In the genomic region with DNA sequence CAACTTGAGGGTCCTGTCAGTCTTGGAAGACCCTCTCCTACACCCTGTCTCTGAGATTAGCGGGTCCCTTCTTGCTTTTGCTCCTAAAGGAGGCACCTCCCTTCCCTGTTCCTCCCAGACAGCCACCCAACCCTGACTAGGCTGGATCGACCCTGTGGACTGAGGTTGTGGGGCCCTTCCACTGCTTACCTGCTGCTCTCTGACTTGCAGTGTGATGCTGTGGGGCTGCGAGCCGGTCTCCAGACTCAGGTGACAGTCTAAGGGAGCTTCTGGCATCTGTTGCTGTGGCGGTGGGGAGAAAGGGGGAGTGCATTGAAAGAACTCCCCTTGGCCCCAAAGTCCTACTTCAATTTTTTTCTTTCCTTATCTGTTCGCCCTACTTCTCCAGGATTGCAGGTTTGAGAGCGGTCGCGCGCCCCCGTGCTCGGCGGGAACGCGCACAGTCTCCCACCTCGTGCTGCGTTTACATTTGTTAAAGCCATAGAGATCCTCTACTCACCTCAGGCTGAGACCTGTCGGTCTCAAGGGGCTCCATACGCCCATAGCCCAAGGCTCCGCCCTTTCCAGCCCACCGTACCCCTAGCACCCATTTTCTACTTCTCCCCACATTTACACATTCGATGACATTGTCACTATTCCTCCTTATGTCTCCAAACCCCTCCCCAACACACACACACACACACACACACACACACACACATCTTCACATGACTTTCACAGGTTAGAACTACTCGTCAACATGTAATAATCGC, we compare ENCODE assay signal across 10 mouse cellular contexts. TPM values are rescaled to one million over a fixed set of nuclear protein-coding genes. Genes with fewer than 3 reads are reported as not detected.
DNase-seq lines count a peak whose midpoint lies in the region; ATAC-seq and TF ChIP-seq lines count a peak whose summit lies in the region.
"Had no signal": no experiment of that assay in that cellular context is flagged by ENCODE, and none has a peak within 500 bp of the region (broad histone marks: within the 10 kb centered on the region; RNA-seq: fewer than 3 reads in every experiment).

No protein-coding gene starts in this region.

- ATAC-seq in forebrain, embryonic 13.5 days: no peak
- no peak for ATAC-seq in granulocyte monocyte progenitor cell, adult 5-6 weeks (replicated peaks; ENCODE audit: poor library complexity, severe bottlenecking)
- ATAC-seq: Patski had no signal

- H3K36me3 ChIP-seq in forebrain, embryonic 13.5 days (ENCODE audit: poor library complexity, severe bottlenecking): peaks cover 20% of the 10 kb centered on the region; the same call in 1 of the 2 replicates

- peaks cover 76% of the 10 kb centered on the region for H3K27me3 ChIP-seq in forebrain, embryonic 13.5 days
- no peaks in the 10 kb centered on the region for H3K27me3 ChIP-seq in cerebellum, adult 2 months (ENCODE audit: control insufficient read depth, insufficient read depth, low read length)
- H3K27me3 ChIP-seq: Patski had no signal

- peak; percentile 45 to 55 for DNase-seq in left cerebral cortex, postnatal 25 days (ENCODE audit: low spot score in 2 of 2)
- no peak for DNase-seq in left cerebral cortex, postnatal 4 days
- DNase-seq in layer of hippocampus, postnatal 36 days: peak; percentile 45 to 50
- peak; percentile 35 for DNase-seq in right cerebral cortex, postnatal 14 days
- no peak for DNase-seq in kidney, postnatal 25 days
- no peak for DNase-seq in cerebellum, adult 2 months

- peak overlapping the region; percentile 75 for H3K9ac ChIP-seq in forebrain, embryonic 13.5 days

- H3K9me3 ChIP-seq in forebrain, embryonic 13.5 days (replicated peaks): no peaks in the 10 kb centered on the region

- no peak for TF ChIP-seq POLR2A in cerebellum, adult 2 months (IDR thresholded peaks at IDR 0.05; ENCODE audit: borderline replicate concordance, insufficient read depth, low read length)

- TF ChIP-seq CTCF in cerebellum, adult 2 months (IDR thresholded peaks at IDR 0.05; ENCODE audit: borderline replicate concordance, insufficient read depth, low read depth, low read length): no peak

- peaks cover 84% of the 10 kb centered on the region for H3K4me1 ChIP-seq in forebrain, embryonic 13.5 days
- peaks cover 11% of the 10 kb centered on the region for H3K4me1 ChIP-seq in cerebellum, adult 2 months (ENCODE audit: control insufficient read depth, insufficient read depth, low read length)

- H3K4me3 ChIP-seq in forebrain, embryonic 13.5 days: peak overlapping the region; percentile 44
- no peak overlapping the region for H3K4me3 ChIP-seq in cerebellum, adult 2 months (replicated peaks; ENCODE audit: insufficient read depth, low read depth, low read length)

- peak overlapping the region; percentile 75 for H3K4me2 ChIP-seq in forebrain, embryonic 13.5 days

- 1% methylated on average over 24 of the region's 24 CpGs for WGBS in forebrain, embryonic 13.5 days
- 17% methylated on average over 24 of the region's 24 CpGs for WGBS in cerebellum, adult 2 months

- H3K27ac ChIP-seq in forebrain, embryonic 13.5 days: peak overlapping the region; percentile 93
- H3K27ac ChIP-seq in cerebellum, adult 2 months (ENCODE audit: insufficient read depth, low read length): no peak overlapping the region

- intact Hi-C loops in left cerebral cortex, postnatal 25 days (cut with DNase I): loop anchor here (2.0 to 10.0 kb wide), 2 partner anchors 90 to 266 kb away; no protein-coding TSS in a partner anchor
- intact Hi-C loops in left cerebral cortex, postnatal 4 days (cut with DNase I): loop anchor here (5.0 kb wide), 1 partner anchor 149 kb away; no protein-coding TSS in a partner anchor

RNA-seq across cellular contexts. Expression of a gene that starts 2.8 kb away (rescaled TPM):
- 10 to 100 TPM; 14.9 to 15.2 TPM for total RNA-seq in left cerebral cortex, postnatal 25 days (2021)
- 10 to 100 TPM; 18.6 to 19.3 TPM for total RNA-seq in left cerebral cortex, postnatal 4 days (2021)
- polyA plus RNA-seq in forebrain, embryonic 13.5 days (2015; fragmentation: Nextera tagmentation; extraction: Ambion mirVana): 10.0 and 11.2 TPM in 2 replicates
- 10 to 100 TPM; 11.5 to 14.5 TPM for total RNA-seq in layer of hippocampus, postnatal 36 days (2021)
- 0.17 TPM in 1 of 2 replicates, not detected in the other for total RNA-seq in granulocyte monocyte progenitor cell, adult 5-6 weeks (2014; fragmentation: Nextera tagmentation)
- total RNA-seq in granulocyte monocyte progenitor cell, adult 5-6 weeks (2017): not detected in 2 replicates
- polyA plus RNA-seq in cerebellum, adult 2 months (2012; rRNA removed): 6.4 and 12.2 TPM in 2 replicates
- total RNA-seq: neutrophil, adult 5-6 weeks had no signal

RNA-seq across cellular contexts. Expression of a gene that starts 2.9 kb away (rescaled TPM):
- 10 to 100 TPM; 72.2 to 76.7 TPM for total RNA-seq in left cerebral cortex, postnatal 25 days (2021)
- total RNA-seq in left cerebral cortex, postnatal 4 days (2021): 100 to 1,000 TPM; 328 to 363 TPM
- 50.1 and 56.9 TPM in 2 replicates for polyA plus RNA-seq in forebrain, embryonic 13.5 days (2015; fragmentation: Nextera tagmentation; extraction: Ambion mirVana)
- 100 to 1,000 TPM; 134 to 145 TPM for total RNA-seq in layer of hippocampus, postnatal 36 days (2021)
- total RNA-seq in granulocyte monocyte progenitor cell, adult 5-6 weeks (2014; fragmentation: Nextera tagmentation): not detected in 2 replicates
- total RNA-seq in granulocyte monocyte progenitor cell, adult 5-6 weeks (2017): not detected in 2 replicates
- 1.1 and 1.6 TPM in 2 replicates for polyA plus RNA-seq in cerebellum, adult 2 months (2012; rRNA removed)

RNA-seq across cellular contexts. Expression of a gene that starts 48.3 kb away (rescaled TPM):
- total RNA-seq in left cerebral cortex, postnatal 25 days (2021): 10 to 100 TPM; 13.0 to 18.2 TPM
- total RNA-seq in left cerebral cortex, postnatal 4 days (2021): 10 to 100 TPM; 11.3 to 14.7 TPM
- 7.1 and 8.3 TPM in 2 replicates for polyA plus RNA-seq in forebrain, embryonic 13.5 days (2015; fragmentation: Nextera tagmentation; extraction: Ambion mirVana)
- 10 to 100 TPM; 12.8 to 15.4 TPM for total RNA-seq in layer of hippocampus, postnatal 36 days (2021)
- 49.9 and 57.2 TPM in 2 replicates for total RNA-seq in granulocyte monocyte progenitor cell, adult 5-6 weeks (2014; fragmentation: Nextera tagmentation)
- total RNA-seq in granulocyte monocyte progenitor cell, adult 5-6 weeks (2017): 9.3 and 10.1 TPM in 2 replicates
- 9.9 and 12.2 TPM in 2 replicates for polyA plus RNA-seq in cerebellum, adult 2 months (2012; rRNA removed)

RNA-seq across cellular contexts. Expression of a gene that starts 51.7 kb away (rescaled TPM):
- total RNA-seq in left cerebral cortex, postnatal 25 days (2021): 10 to 100 TPM; 64.3 to 71.4 TPM
- total RNA-seq in left cerebral cortex, postnatal 4 days (2021): 10 to 100 TPM; 84.5 to 93.2 TPM
- 71.6 and 77.9 TPM in 2 replicates for polyA plus RNA-seq in forebrain, embryonic 13.5 days (2015; fragmentation: Nextera tagmentation; extraction: Ambion mirVana)
- 10 to 100 TPM; 71.3 to 79.0 TPM for total RNA-seq in layer of hippocampus, postnatal 36 days (2021)
- 10.4 and 11.6 TPM in 2 replicates for total RNA-seq in granulocyte monocyte progenitor cell, adult 5-6 weeks (2014; fragmentation: Nextera tagmentation)
- 6.3 and 17.7 TPM in 2 replicates for total RNA-seq in granulocyte monocyte progenitor cell, adult 5-6 weeks (2017)
- polyA plus RNA-seq in cerebellum, adult 2 months (2012; rRNA removed): 98.3 and 99.1 TPM in 2 replicates

Comparison
In these comparisons a context has a peak if more than half of its experiments do, and no peak if none do; other contexts are left out.
1. DNase-seq: peak in left cerebral cortex, postnatal 25 days (2 of 2), layer of hippocampus, postnatal 36 days (2 of 2) and right cerebral cortex, postnatal 14 days (single experiment); none in left cerebral cortex, postnatal 4 days (single experiment), kidney, postnatal 25 days (0 of 2) and cerebellum, adult 2 months (0 of 2).
2. RNA of a gene that starts 2.8 kb away (total RNA-seq): 18.6 to 19.3 TPM in left cerebral cortex, postnatal 4 days, 14.9 to 15.2 TPM in left cerebral cortex, postnatal 25 days and 11.5 to 14.5 TPM in layer of hippocampus, postnatal 36 days; 0.17 TPM in granulocyte monocyte progenitor cell, adult 5-6 weeks; every median in the first group is over 10 times any median in the second.
3. RNA of a gene that starts 2.9 kb away (total RNA-seq): 328 to 363 TPM in left cerebral cortex, postnatal 4 days, 134 to 145 TPM in layer of hippocampus, postnatal 36 days and 72.2 to 76.7 TPM in left cerebral cortex, postnatal 25 days; not detected in granulocyte monocyte progenitor cell, adult 5-6 weeks; every median in the first group is over 10 times any median in the second.